Comparison of ENCODE assay signal across 16 mouse cellular contexts in the genomic region with DNA sequence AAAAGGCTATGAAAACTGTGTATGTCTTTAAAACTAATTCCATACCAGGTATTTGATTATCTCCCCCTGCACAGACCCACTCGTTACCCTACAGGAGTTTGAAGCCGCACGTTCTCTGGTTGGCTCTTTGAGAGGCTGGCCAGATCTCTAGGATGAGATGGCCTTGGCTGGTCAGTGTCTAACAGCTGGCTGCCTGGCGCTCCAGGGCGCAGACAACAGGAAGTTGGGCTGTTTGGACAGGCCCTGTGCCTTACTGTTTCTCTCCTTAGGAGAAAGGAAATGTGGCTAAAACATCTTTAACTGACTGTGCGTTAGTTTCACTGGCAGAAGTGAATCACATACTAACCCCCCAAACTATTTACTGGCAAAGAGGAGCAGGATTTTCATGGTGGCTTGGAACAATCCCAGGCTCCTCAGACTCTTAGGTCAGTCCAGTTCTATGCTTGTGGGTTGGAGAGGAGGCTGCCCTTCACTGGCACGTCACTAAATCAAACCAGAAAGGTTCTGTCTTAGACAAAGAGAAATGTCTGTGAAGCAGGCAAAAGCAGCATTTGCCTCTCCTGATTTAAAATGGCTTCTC.
DNase-seq lines count a peak whose midpoint lies in the region; ATAC-seq and TF ChIP-seq lines count a peak whose summit lies in the region.
"Had no signal": no experiment of that assay in that cellular context is flagged by ENCODE, and none has a peak within 500 bp of the region (broad histone marks: within the 10 kb centered on the region; RNA-seq: fewer than 3 reads in every experiment).

No protein-coding gene starts in this region.

- ATAC-seq in intestine, postnatal 0 days, result no peak
- no peak for ATAC-seq in granulocyte monocyte progenitor cell, adult 5-6 weeks (replicated peaks; ENCODE audit: poor library complexity, severe bottlenecking)
- ATAC-seq: intestine, embryonic 15.5 days had no signal

- DNase-seq in gastrocnemius, adult 2 months, result peak; percentile 29
- no peak for DNase-seq in gastrocnemius, postnatal 14 days
- peak; percentile 9 for DNase-seq in liver, adult 2 months (ENCODE audit: extremely low read depth, low read depth, low spot score)
- DNase-seq in liver, result no peak
- peak; percentile 87 for DNase-seq in Muller cell, postnatal 12 days (ENCODE audit: inconsistent ontology term)
- no peak for DNase-seq in heart, embryonic 10.5 days (ENCODE audit: low spot score)
- DNase-seq: cerebellum, postnatal 14 days; layer of hippocampus, postnatal 36 days; liver, embryonic 13.5 days; right cerebral cortex, postnatal 25 days had no signal

- H3K9me3 ChIP-seq in heart, embryonic 10.5 days, result no peaks in the 10 kb centered on the region
- H3K9me3 ChIP-seq in intestine, postnatal 0 days (ENCODE audit: control insufficient read depth), result no peaks in the 10 kb centered on the region
- H3K9me3 ChIP-seq: heart, embryonic 13.5 days; intestine, embryonic 15.5 days; liver, embryonic 13.5 days; midbrain, embryonic 12.5 days had no signal

- H3K36me3 ChIP-seq in liver, adult 2 months (ENCODE audit: control insufficient read depth, insufficient read depth, low read length), result no peaks in the 10 kb centered on the region
- no peaks in the 10 kb centered on the region for H3K36me3 ChIP-seq in heart, embryonic 10.5 days
- no peaks in the 10 kb centered on the region for H3K36me3 ChIP-seq in intestine, postnatal 0 days (ENCODE audit: control insufficient read depth, insufficient read depth)
- H3K36me3 ChIP-seq: heart, embryonic 13.5 days; intestine, embryonic 15.5 days; liver, embryonic 13.5 days; midbrain, embryonic 12.5 days had no signal

- H3K4me2 ChIP-seq in intestine, postnatal 0 days (replicated peaks; ENCODE audit: low read depth), result no peak overlapping the region
- H3K4me2 ChIP-seq: heart, embryonic 13.5 days; intestine, embryonic 15.5 days; liver, embryonic 13.5 days; midbrain, embryonic 12.5 days had no signal

- H3K4me1 ChIP-seq in liver, adult 2 months (ENCODE audit: control insufficient read depth, insufficient read depth, low read length), result no peaks in the 10 kb centered on the region
- H3K4me1 ChIP-seq in heart, embryonic 10.5 days, result peaks cover 8% of the 10 kb centered on the region; the same call in 1 of the 2 replicates
- H3K4me1 ChIP-seq in intestine, postnatal 0 days (replicated peaks; ENCODE audit: control insufficient read depth, insufficient read depth, low read length), result no peaks in the 10 kb centered on the region
- H3K4me1 ChIP-seq: intestine, embryonic 15.5 days; liver, embryonic 13.5 days; midbrain, embryonic 12.5 days had no signal

- no peak overlapping the region for H3K9ac ChIP-seq in liver, adult 2 months (ENCODE audit: low read depth, low read length)
- no peak overlapping the region for H3K9ac ChIP-seq in intestine, postnatal 0 days (ENCODE audit: low read depth, low read length)
- H3K9ac ChIP-seq: heart, embryonic 13.5 days; intestine, embryonic 15.5 days; liver, embryonic 13.5 days; midbrain, embryonic 12.5 days had no signal

- H3K79me2 ChIP-seq in liver, adult 2 months (ENCODE audit: control insufficient read depth, insufficient read depth, low read length), result no peaks in the 10 kb centered on the region

- no peak for TF ChIP-seq POLR2A in liver, adult 2 months (IDR thresholded peaks at IDR 0.05; ENCODE audit: extremely low read depth, insufficient read depth, low read length)

- 76% methylated on average over 7 of the region's 7 CpGs for whole genome bisulfite sequencing in liver, adult 2 months
- WGBS in heart, embryonic 10.5 days, result 67% methylated on average over 7 of the region's 7 CpGs
- WGBS in intestine, postnatal 0 days, result 79% methylated on average over 7 of the region's 7 CpGs

- no peaks in the 10 kb centered on the region for H3K27me3 ChIP-seq in liver, adult 2 months (ENCODE audit: control insufficient read depth, insufficient read depth, low read length)
- H3K27me3 ChIP-seq in heart, embryonic 10.5 days (ENCODE audit: insufficient read depth, poor library complexity, severe bottlenecking), result no peaks in the 10 kb centered on the region
- no peaks in the 10 kb centered on the region for H3K27me3 ChIP-seq in intestine, postnatal 0 days (replicated peaks; ENCODE audit: control insufficient read depth, insufficient read depth, low read length)
- H3K27me3 ChIP-seq: heart, embryonic 13.5 days; intestine, embryonic 15.5 days; liver, embryonic 13.5 days; midbrain, embryonic 12.5 days had no signal

- intact Hi-C loops in gastrocnemius, adult 2 months (cut with DNase I), result no loop called here
- intact Hi-C loops in gastrocnemius, postnatal 14 days (cut with DNase I; ENCODE audit: low total_unique reads), result no loop called here

- no peak overlapping the region for H3K4me3 ChIP-seq in gastrocnemius, adult 2 months
- no peak overlapping the region for H3K4me3 ChIP-seq in liver, adult 2 months (ENCODE audit: insufficient read depth, low read depth, low read length)
- H3K4me3 ChIP-seq in heart, embryonic 10.5 days, result no peak overlapping the region
- H3K4me3 ChIP-seq in intestine, postnatal 0 days (ENCODE audit: low read depth, low read length), result no peak overlapping the region
- H3K4me3 ChIP-seq: heart, embryonic 13.5 days; intestine, embryonic 15.5 days; liver, embryonic 13.5 days; midbrain, embryonic 12.5 days; myocyte had no signal

- no peak for TF ChIP-seq CTCF in gastrocnemius, adult 2 months (IDR thresholded peaks at IDR 0.05)
- TF ChIP-seq CTCF in liver, adult 2 months (IDR thresholded peaks at IDR 0.05; ENCODE audit: low read depth, low read length), result no peak
- no peak for TF ChIP-seq CTCF in intestine, postnatal 0 days (IDR thresholded peaks at IDR 0.05; ENCODE audit: low read depth)

- H3K27ac ChIP-seq in gastrocnemius, adult 2 months, result no peak overlapping the region
- no peak overlapping the region for H3K27ac ChIP-seq in liver, adult 2 months (replicated peaks; ENCODE audit: insufficient read depth, low read depth, low read length)
- H3K27ac ChIP-seq in heart, embryonic 10.5 days, result 0 out of 2 replicates have a peak overlapping the region, but pooled peaks have one; percentile 5
- H3K27ac ChIP-seq in intestine, postnatal 0 days (ENCODE audit: low read depth, low read length), result no peak overlapping the region
- H3K27ac ChIP-seq: heart, embryonic 13.5 days; intestine, embryonic 15.5 days; liver, embryonic 13.5 days; midbrain, embryonic 12.5 days had no signal

Comparison
In these comparisons a context has a peak if more than half of its experiments do, and no peak if none do; other contexts are left out.
1. DNase-seq: peak in gastrocnemius, adult 2 months (single experiment), liver, adult 2 months (single experiment) and Muller cell, postnatal 12 days (single experiment); none in gastrocnemius, postnatal 14 days (single experiment), liver (single experiment) and heart, embryonic 10.5 days (single experiment).